Mouse (Mus musculus) gastrocnemius, adult 2 months (tissue): Measurements from ENCODE around the gene Gm4969. TPM values are rescaled to one million over a fixed set of nuclear protein-coding genes. Genes with fewer than 3 reads are reported as not detected.
"Not testable (repeated sequence)": the region's sequence is repeated elsewhere in the genome, so short reads cannot be mapped to it uniquely, and the experiment has no call there.

Experiments used
- DNase-seq: peaks from one replicate; pipeline ENCODE4 v3.0.0; 2022
- H3K27ac ChIP-seq: fragments of 200-600 bp; 2 replicates; pipeline ENCODE4 v1.8.1; 2022; ENCODE audit warnings: mild to moderate bottlenecking
- H3K4me3 ChIP-seq: fragments of 200-600 bp; 2 replicates; pipeline ENCODE4 v1.8.1; 2022; ENCODE audit warnings: mild to moderate bottlenecking, moderate library complexity
- CTCF ChIP-seq: fragments of 200-600 bp; IDR thresholded peaks from 2 replicates; pipeline ENCODE4 v1.8.1; 2022; ENCODE audit warnings: antibody characterized with exemption, mild to moderate bottlenecking, moderate library complexity
- intact Hi-C: fragments of 180-260 bp; cut with DNase I; formaldehyde crosslinking; loops from one replicate; pipeline ENCODE4 v1.15.1; 2025
- total RNA-seq, 2 experiments: library from RNA; stranded (reverse); gene quantifications; 2 replicates each; pipeline ENCODE4 v1.2.3; 2021

Gm4969 gene
- total RNA-seq, 2 experiments from 2014 or later = not detected

DNA sequence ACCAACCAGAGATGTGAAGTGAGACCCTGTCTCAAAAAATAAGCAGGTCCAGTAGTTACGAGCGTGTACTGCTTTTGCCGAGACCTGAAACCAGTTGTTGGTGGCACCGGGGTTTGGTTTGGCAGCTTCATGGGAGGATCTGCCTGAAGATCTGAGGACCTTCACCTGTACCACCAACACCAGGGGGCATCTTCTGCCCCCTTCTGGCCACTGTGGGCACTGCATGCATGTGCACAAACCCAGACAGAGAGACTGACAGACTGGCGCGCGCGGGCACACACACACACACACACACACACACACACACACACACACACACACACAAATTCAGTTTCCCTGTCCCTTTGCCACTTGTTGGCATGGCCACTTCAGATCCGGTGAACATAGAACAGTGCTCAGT is 44.7 kb downstream of the Gm4969 start:
- DNase-seq = peak; percentile 66
- intact Hi-C loops = loop anchor here (1.0 kb wide), 1 partner anchor 15 kb away; no protein-coding TSS in a partner anchor
- no peak overlapping the region for H3K27ac ChIP-seq
- no peak overlapping the region for H3K4me3 ChIP-seq
- peak; percentile 59 for TF ChIP-seq CTCF

DNA sequence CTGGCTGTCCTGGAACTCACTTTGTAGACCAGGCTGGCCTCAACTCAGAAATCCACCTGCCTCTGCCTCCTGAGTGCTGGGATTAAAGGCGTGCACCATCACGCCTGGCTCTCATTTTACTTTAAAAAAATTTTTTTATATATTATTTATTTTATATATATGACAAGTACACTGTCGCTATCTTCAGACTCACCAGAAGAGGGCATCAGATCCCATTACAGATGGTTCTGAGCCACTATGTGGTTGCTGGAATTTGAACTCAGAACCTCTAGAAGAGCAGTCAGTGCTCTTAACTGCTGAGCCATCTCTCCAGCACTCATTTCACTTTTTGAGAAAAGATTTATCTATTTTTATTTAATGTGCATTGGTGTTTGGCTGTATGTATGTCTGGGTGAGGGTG is 47.1 kb downstream of the Gm4969 start:
- intact Hi-C loops = not testable (repeated sequence)
- peak; percentile 9 for DNase-seq

DNA sequence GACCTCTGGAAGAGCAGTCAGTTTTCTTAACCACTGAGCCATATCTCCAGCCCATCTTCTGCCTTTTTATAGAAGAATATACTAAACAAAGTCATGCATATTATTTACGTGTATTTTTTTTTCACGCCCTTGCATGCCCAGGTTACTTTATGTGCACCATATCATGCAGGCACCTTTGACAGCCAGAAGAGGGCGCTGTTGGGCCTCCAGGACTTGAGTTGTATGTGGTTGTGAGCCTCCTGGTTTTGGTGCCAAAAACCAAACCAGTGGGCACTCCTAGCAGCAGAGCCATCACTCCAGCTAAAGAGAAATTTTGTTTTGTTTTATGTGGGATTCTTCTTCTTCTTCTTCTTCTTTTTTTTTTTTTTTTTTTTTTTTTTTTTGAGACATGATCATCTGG is 48.7 kb downstream of the Gm4969 start:
- peak; percentile 64 for TF ChIP-seq CTCF
- intact Hi-C loops = loop anchor here (1.0 to 5.0 kb wide), 2 partner anchors 24 to 38 kb away; no protein-coding TSS in a partner anchor
- peak; percentile 34 for DNase-seq
- Histone ChIP-seq H3K4me3 (no peak overlapping the region), H3K27ac (no peak overlapping the region)

More for the DNA sequence above, 47.1 kb downstream of the Gm4969 start:
- H3K4me3 ChIP-seq, H3K27ac ChIP-seq: not testable (repeated sequence)
- peak; percentile 54 for TF ChIP-seq CTCF

DNA sequence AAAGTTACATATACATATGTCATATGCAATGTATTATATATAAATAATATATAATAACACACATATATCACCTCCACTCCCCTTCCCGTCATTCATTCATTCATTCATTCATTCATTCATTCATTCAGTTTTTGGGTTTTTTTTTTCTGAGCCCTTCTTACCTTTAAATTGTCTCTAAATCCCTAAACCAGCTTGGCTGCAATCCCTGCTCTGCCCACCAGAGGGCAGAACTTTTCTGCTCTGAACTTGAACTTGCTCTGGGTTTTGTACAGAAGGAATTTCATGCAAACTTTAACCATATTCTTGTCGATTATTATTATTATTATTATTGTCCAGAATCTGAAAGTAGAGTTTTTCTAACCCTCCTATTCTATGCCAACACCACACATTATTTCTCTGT is 49.5 kb downstream of the Gm4969 start:
- Histone ChIP-seq H3K4me3 (no peak overlapping the region), H3K27ac (no peak overlapping the region)
- DNase-seq = peak; percentile 79
- peak; percentile 88 for TF ChIP-seq CTCF
- intact Hi-C loops = loop anchor here (1.0 to 5.0 kb wide), 2 partner anchors 25 to 39 kb away; no protein-coding TSS in a partner anchor

DNA sequence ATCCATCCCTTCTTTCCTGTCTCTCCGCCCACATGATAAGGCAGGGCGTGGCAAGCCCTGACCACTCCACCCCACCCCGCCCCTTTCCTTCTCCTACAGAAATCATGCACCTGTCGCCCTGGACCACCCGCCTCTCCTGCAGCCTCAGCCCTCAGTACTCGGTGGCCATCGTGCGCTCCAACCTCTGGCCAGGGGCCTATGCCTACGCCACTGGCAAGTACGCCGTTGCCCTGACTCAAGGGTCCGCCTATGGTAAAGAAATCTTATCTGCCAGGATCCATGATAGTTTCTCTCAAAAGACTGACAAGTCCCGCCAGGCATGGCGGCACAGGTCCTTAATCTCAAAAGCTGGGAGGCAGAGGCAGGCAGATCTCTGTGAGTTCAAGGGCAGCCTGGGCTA is 50.2 kb downstream of the Gm4969 start:
- intact Hi-C loops = loop anchor here (5.0 kb wide), 1 partner anchor 39 kb away; no protein-coding TSS in a partner anchor
- peak; percentile 17 for DNase-seq
- no peak for TF ChIP-seq CTCF

DNA sequence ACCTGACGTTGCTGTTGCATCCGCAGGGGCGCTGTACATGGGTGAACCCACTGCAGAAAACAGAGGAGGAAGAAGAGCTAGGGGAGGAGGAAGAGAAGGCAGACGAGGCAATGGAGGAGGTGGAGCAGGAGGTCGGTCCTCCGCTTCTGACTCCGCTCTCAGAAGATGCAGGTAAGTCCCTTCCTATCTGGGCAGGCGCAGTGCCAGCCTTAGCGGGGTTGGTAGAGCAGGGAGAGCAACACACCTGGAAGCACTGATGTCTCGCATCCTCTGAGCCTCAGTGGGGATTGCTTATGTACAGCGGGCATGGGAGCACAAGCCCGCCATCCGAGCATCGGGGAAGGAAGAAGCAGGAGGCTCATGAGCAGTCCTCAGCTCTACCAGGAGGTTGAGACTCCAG is 51.1 kb downstream of the Gm4969 start:
- DNase-seq = peak; percentile 13

More for the DNA sequence above, 50.2 kb downstream of the Gm4969 start:
- Histone ChIP-seq H3K27ac (no peak overlapping the region), H3K4me3 (no peak overlapping the region)

DNA sequence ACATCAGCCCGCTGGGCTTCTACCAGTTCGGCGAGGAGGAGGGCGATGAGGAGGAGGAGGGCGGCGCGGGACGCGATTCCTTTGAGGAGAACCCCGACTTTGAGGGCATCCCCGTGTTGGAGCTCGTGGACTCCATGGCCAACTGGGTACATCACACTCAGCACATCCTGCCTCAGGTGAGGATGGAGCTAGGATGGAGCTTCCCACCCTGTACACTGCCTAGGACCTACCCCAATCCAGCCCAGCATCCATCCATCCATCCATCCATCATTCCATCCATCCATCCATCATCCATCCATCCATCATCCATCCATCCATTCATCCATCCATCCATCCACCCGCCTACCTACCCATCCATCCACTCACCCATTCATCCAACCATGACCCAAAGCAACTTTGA is 52.3 kb downstream of the Gm4969 start:
- H3K4me3 ChIP-seq = no peak overlapping the region
- intact Hi-C loops = loop anchor here (5.0 kb wide), 1 partner anchor 41 kb away; no protein-coding TSS in a partner anchor
- DNase-seq = peak; percentile 15
- no peak for TF ChIP-seq CTCF
- H3K27ac ChIP-seq = no peak overlapping the region

More for the DNA sequence above, 51.1 kb downstream of the Gm4969 start:
- H3K4me3 ChIP-seq = no peak overlapping the region
- TF ChIP-seq CTCF = no peak
- intact Hi-C loops = loop anchor here (5.0 kb wide), 1 partner anchor 40 kb away; no protein-coding TSS in a partner anchor
- H3K27ac ChIP-seq = no peak overlapping the region

DNA sequence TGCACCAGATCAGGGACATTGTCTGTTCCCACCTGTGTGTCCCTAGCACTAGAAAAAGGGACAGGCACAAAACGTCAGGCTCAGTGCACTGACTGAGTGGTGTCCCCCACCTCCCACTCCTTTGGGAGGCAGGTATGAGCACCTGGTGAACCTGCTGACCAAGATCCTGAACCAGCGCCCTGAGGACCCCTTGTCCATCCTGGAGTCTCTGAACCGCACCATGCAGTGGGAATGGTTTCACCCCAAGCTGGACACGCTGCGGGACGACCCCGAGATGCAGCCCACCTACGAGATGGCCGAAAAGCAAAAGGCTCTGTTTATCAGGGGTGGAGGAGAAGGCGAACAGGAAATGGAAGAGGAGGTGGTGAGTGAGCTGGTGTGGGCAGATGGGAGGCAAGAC is 60.8 kb downstream of the Gm4969 start:
- no peak for TF ChIP-seq CTCF
- Histone ChIP-seq H3K27ac (no peak overlapping the region), H3K4me3 (no peak overlapping the region)
- intact Hi-C loops = no loop called here
- DNase-seq = peak; percentile 10

DNA sequence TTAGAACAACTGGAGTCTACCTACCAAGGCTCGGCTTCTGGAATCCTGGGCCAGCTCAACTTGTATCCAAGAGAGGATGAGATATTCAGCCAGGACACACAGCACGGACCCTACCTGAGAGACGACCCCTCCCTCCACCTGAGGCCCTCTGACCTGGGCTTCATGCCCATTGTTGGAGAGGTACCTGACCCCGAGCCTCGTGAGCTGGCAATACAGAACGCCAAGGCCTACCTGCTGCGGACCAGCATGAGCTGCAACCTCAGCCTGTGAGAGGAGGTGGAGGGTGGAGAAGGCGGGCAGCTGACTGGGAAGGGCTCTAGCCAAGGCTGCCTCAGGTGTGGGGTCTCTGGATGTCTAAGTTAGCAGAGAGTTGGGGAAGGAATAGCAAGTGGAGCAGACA is 63.1 kb downstream of the Gm4969 start:
- Histone ChIP-seq H3K27ac (no peak overlapping the region), H3K4me3 (no peak overlapping the region)
- intact Hi-C loops = no loop called here
- no peak for DNase-seq
- no peak for TF ChIP-seq CTCF

DNA sequence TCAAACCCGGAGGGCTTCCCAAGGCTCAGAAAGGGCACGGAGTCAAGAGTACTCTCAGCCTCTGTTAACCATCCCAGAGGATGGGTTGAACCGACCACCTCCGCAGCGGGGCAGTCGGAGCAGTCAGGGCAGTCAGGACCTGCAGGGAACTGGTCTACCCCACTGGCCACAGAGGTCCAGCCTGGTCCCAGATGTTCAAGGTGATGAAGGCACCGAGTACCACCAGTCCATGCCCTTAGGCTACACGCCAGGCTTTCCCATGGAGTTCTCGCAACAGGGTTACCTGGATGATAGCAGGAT is 63.4 kb downstream of the Gm4969 start:
- DNase-seq = no peak
- Histone ChIP-seq H3K27ac (no peak overlapping the region), H3K4me3 (no peak overlapping the region)
- no peak for TF ChIP-seq CTCF
- intact Hi-C loops = no loop called here

DNA sequence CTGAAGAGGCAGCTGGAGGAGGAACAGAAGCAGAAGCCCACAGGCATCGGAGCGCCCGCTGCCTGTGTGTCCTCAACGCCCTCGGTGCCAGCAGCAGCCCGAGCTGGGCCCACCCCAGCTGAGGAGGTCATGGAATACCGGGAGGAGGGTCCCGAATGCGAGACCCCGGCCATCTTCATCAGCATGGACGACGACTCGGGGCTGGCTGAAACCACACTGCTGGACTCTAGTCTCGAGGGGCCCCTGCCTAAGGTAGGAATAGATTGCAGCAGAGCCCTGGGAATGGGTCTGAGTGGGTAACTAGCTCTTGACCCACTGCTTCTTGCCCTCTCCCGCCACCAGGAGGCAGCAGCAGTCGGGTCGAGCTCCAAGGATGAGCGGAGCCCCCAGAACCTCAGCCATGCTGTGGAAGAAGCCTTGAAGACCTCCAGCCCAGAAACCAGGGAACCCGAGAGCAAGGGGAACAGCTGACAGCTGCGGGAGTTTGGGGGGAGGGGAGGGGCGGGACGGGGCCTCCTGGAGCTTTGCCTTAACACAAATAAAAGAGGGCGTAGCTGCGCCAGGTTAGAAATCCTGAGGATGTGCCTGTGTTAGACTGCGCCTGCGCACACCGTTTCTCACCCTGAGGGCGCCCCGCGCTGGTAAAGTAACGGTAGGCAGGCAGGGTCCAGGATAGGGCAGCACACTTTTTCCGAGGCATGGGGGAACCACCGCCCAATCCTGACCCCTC is 64.0 kb downstream of the Gm4969 start, which contains the start of gene Rsph6a:
Gene Rsph6a (plus strand): TSS at position 644 of the 730 bp plus-strand sequence.
- intact Hi-C loops = no loop called here
- no peak within 1 kb of the TSS for H3K27ac ChIP-seq
- peak; percentile 61 for DNase-seq
- TF ChIP-seq CTCF = peak; percentile 58
- no peak within 1 kb of the TSS for H3K4me3 ChIP-seq

DNA sequence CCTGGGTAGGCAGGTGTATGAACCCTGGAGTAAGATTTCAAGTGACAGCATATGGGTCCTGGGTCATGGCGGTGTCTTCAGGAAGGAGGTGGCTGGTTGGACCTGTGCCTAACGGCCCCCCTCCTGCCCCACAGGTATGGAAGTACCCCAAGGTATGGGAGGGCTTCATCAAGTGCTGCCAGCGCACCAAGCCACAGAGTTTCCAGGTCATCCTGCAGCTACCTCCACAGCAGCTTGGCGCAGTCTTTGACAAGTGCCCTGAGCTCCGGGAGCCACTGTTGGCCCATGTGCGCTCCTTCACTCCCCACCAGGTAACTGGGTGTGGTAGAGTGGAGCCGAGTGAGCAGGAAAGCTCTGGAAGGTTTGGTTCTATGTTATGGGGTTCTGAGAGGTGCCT is 65.0 kb downstream of the Gm4969 start:
- peak overlapping the region; percentile 74 for H3K27ac ChIP-seq
- no peak for DNase-seq
- TF ChIP-seq CTCF = no peak
- H3K4me3 ChIP-seq = no peak overlapping the region
- intact Hi-C loops = no loop called here

DNA sequence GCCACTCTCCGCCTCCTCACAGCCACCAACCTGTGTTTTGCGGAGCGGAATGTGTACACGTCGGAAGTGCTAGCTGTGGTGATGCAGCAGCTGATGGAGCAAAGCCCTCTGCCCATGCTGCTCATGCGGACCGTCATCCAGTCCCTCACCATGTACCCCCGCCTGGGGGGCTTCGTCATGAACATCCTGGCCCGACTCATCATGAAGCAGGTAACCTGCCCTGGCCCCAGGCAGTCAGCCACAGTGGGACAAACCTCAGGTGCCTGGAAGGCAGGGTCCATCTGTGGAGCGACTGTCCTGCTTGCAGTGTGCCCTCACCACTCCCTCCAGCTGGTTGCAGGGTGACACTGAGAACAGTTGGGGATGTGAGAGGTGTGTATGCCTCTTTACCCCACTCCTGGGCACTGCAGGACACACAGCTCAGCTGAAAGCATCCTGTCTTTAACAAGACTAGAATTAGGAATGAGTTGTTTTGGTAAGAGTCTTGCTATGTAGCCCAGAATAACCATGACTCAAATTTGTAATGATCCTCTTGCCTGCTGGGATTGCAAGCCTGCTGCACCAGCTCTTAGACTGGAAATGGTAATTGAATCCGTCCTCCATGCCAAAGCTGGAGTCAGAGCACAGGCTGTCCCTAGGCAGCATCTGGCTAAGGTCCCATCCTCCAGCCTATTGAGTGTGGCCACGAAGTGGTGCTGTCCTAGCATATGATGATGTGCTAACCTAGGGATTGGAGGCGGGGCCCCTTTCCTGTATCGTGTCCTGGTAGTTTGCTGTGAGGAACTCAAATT is 65.6 kb downstream of the Gm4969 start:
- intact Hi-C loops = no loop called here
- peak; percentile 87 for DNase-seq
- H3K27ac ChIP-seq = peak overlapping the region; percentile 84
- peak; percentile 14; the same call in 1 of the 2 replicates for TF ChIP-seq CTCF
- H3K4me3 ChIP-seq = no peak overlapping the region
